Mouse (Mus musculus): ENCODE data around the gene Ptpn12.
A peak's percentile ranks its signal among the peaks of the same experiment; 100 is the strongest.
"Not testable (repeated sequence)": the region's sequence is repeated elsewhere in the genome, so short reads cannot be mapped to it uniquely, and the experiment has no call there.

Ptpn12 gene

DNA sequence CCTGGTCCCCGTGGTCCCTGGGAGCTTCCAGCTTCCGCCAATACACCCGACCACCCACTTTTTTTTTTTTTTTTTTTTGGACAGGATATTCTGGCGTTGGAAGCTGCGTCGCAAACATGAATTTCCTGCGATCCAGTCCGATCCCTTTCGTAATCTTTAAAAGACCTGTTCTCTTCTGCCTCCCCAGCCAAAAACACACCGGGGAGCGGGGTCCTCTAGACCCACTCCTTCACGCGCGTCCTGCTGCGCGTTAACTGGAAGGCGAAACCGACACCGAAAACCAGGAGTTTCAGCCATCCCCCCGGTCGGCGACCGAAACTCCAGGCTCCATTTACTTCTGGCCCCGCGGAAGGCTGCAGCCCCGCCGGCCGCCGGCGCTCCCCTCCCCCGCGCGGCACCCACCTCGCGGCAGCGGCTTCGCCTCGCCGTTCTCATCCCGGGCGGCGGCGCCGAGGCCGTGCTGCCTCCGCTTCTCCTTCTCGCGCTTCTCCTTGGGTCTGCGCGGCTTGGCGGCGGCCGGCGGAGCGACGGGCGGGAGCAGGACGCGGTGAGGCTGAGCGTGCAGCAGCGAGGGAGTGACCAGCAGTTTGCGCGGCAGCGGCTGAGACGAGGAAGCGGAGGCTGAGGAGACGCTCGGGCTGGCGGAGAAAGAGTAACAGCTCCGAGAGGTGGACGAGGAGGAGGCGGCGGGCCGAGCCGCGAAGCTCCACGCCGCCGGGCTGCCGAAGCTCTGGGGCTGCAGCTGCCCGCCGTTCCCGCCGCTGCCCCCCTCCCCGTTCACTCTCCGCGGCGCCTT lies 104.7 kb downstream of the Ptpn12 start:
- peak; percentile 59 to 68 for DNase-seq

DNA sequence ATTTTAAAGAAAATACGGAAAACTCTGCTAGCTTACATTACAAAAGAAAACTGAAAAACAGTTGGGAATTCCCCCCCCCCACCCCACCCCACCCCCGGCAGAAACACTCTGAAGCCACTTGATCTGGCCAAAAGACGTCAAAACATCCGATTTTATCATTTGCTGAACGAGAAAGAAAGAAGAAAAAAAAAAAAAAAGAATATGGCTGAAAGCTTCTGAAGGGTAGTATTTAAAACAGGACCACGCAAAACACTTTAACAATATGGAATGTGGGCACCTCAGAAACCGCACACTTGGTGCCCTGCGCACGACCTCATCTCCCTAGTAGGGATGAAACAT lies 105.2 kb downstream of the Ptpn12 start:
- DNase-seq: peak in 1 of 2 experiments; percentile 36

DNA sequence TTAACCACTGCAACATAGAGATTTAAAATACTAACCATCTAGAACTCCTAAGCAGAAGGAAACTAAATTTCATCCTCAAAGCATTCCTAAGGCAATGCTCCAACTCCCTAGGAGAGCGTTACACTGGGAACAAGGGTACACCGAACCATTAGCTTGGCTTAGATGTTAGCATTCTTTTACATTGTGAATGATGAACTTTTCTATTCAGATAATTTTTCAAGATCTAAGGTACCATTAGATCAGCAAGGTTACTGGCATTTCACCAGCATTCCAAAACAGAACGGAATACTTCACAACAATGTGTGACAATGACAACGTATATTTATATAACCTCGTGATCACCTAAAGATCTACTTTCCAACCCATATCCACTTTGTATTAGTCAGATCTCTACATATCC lies 105.6 kb downstream of the Ptpn12 start:
- DNase-seq: no peak

DNA sequence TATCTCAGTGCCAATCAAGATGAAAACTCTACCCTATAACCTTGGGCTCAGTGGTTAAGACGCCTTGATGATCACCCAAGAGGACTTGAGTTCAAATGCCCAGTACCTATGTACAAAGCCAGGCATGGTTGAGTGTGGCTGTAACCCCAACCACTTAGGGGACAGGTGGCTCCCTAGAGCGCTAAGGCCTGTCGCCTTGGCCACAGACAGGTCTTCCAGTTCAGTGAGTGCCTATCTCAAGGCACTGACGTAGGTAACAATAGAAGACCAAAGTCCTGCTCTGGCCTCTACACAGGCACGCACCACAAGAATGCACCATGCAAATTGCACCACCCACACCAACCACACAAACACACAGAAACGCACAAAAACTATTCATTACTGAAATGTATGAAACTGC lies 108.8 kb downstream of the Ptpn12 start:
- peak; percentile 32 to 40 for DNase-seq

DNA sequence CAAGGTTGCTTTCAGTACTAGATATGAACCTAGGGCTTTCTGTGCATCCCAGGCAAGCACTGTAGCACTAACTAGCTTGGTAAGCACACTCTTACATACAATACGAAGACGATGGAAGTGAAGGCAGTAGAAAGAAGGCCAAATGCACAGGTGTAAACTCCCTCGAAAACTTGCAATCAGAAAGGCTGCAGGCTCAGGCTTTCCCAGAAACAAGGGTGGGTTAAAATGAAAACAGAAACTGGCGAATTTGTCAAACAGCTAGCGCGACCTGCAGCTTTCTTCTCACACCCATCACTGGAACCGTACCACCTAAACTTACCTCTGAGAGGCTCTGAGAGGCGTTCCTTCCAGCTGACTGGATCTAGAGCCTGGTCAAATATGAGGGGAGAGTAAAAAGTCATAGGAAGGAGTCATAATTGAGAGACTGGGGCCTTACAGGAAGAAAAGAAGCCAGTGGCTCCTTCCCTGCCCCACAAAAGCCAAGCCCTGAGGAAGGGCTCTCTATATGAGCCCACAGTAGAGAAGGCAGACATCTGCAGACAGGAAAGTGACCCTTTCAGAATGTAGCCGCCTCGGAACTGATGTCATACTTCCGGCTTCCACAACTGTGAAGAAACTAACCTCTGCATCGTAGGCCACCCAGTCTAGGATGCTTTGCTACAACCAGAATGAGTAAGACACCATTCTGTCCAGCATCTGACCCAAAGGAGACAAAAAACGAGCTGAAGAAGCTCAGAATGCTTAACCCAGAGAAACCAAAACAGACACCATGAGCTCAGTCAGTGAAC lies 110.6 kb downstream of the Ptpn12 start:
- DNase-seq: peak; percentile 58 to 62

DNA sequence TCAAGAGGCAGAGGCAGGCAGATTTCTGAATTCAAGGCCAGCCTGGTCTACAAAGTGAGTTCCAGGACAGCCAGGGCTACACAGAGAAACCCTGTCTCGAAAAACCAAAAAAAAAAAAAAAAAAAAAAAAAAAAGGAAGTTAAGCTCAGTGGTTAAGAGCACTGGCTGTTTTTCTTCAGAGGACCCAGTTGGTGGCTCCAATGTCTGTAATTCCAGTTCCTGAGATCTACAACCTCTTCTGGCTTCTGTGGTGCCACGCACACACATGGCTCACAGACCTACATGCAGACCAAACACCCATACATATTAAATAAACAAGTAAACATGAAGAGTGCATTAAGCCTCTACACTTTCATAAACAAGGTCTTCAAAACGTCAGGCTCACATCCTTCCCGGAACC lies 111.9 kb downstream of the Ptpn12 start:
- DNase-seq: not testable (repeated sequence)

DNA sequence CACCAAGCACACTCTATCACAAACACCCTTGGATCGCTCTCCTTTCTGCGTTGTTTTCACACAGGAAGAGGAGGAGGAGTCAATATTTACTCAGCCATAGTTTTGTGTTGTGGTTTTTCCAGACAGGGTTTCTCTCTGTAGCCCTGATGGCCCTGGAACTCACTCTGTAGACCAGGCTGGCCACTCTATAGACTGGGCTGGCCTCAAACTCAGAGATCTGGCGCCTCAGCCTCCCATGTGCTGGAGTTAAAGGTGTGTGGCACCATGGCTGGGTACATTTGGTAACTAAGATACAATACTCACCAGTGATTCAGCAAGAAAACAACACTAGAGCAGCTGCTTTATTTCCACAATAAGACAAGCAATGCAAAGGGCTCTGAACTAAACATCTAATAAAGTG lies 113.2 kb downstream of the Ptpn12 start:
- DNase-seq: no peak

DNA sequence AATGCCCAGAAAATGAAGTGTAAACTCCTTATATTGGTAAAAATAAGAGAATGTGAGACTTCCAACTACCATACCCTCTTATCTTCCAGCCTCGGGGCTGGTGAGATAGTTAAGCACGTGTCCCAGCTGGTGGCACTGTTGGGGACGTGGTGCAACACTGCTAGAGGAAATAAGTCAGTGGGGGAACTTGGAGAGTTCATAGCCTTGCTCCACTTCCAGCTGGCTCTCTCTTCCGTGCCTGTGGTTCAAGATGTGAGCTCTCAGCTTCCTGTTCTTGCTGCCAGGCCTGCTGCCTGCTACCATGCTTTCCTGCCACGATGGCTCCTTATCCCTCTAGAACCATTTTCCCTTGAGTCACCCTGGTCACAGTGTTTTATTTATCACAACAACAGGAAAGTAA lies 114.5 kb downstream of the Ptpn12 start:
- peak; percentile 49 to 54 for DNase-seq

DNA sequence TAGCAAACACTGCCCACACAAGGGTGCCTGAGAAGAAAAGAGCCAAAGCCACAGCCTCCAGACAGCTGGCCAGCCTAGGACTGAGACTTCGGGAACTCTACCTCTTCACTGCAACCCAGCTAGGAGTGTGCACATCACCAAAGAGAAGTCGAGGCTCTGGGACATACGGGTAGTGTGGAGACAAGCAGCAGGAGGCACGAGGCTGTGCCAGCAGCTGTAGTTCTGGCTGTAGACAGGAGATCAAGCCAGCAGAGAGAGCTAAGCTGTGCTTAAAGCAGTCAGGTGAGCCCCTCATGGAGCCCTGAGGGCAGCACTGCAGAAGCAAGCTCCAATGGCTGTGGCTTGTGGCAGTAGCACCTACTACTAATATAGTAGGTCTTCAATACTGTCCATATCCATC lies 115.0 kb downstream of the Ptpn12 start:
- DNase-seq: no peak

DNA sequence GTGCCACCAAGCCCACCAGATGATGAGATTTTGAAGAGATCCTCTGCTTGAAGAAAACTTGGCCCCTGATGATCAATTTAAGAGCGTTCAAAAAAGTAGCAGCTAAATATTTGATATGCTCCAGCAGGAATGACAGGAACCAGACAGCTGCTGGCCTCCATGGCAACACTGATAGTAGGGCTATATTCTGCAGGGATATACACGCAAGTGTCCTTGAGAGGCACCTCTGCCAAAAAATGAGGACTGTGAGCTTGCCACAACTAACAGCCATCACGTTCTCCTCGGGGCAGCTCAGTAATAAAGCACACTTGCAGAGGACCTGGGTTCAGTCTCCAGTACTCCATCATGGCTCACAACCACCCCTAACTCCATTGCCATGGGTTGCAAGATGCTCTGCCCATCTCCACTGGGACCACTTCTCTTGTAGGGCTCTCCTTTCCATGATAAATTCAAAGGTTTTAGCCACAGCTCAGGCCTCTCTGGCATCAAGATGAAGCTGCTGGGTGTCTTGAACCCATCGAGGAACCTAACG lies 115.6 kb downstream of the Ptpn12 start:
- no peak for DNase-seq

DNA sequence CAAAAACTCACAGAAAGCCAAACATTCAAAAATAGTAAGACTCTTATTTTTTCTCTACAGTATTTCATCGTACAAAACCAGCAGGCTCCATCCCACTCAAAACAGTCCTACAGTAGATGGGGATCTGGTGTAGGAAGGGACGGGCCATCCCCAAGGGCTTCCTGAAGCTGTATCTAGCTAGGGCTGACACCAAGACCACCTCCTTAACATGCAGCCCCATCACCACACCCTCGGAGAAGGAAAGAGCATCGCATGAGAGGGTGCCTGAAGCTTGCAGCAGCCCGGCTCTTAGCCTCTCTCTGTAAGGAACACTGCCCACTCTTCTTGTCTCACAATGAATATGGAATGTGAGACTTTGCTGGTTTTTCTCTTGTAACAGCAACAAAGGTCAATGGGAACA lies 117.2 kb downstream of the Ptpn12 start:
- DNase-seq: no peak
